Mouse (Mus musculus) brown adipose tissue, adult 24 weeks (tissue): ENCODE measurements around the gene Lst1. TPM values are rescaled to one million over a fixed set of nuclear protein-coding genes. Genes with fewer than 3 reads are reported as not detected.
A peak's percentile ranks its signal among the peaks of the same experiment; 100 is the strongest.

Source experiments
- H3K27ac ChIP-seq: fragments of 200-500 bp; replicated peaks from 2 replicates; pipeline ENCODE4 v1.5.1; 2012; ENCODE audit warnings: low read depth, mild to moderate bottlenecking, low read length
- H3K4me1 ChIP-seq: fragments of 200-500 bp; 2 replicates; pipeline ENCODE4 v1.6.1; 2012; ENCODE audit warnings: low read length, mixed read lengths; ENCODE audit not compliant: control insufficient read depth, insufficient read depth, insufficient read length
- H3K4me3 ChIP-seq: fragments of 200-500 bp; 2 replicates; pipeline ENCODE4 v1.5.1; 2012; ENCODE audit warnings: low read depth, mild to moderate bottlenecking, low read length, moderate library complexity; ENCODE audit not compliant: insufficient read depth
- polyA plus RNA-seq: library from polyadenylated mRNA; stranded (reverse); fragments of >200 nt; gene quantifications from 2 replicates; pipeline ENCODE4 v1.2.4, GENCODE M21; 2012; ENCODE audit not compliant: missing spikeins, insufficient read depth, insufficient read length

Gene Lst1
- polyA plus RNA-seq, 1 experiment = 12.2 TPM

DNA sequence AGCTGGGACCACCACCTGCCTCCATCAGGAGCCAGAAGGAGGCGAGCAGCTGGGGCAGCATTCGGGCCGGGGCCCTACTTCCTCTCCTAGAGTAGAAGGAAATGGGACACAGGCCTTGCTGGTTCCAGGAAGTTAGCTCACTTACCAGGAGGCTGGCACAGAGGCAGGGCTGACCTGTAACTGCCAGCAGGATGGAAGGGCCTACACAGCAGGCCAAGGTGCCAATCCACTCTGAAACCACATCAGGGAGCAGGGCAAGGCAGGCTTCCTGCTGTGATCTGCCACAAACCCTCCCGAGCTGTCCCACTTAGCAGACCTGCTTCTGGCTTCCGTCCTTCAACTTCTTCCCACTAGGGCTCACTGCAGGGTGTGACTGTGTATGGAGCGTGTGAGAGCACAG lies 34.1 kb upstream of the Lst1 start:
- peak overlapping the region; percentile 49 for H3K4me3 ChIP-seq
- peaks cover 22% of the 10 kb centered on the region for H3K4me1 ChIP-seq
- peak overlapping the region; percentile 88 for H3K27ac ChIP-seq

DNA sequence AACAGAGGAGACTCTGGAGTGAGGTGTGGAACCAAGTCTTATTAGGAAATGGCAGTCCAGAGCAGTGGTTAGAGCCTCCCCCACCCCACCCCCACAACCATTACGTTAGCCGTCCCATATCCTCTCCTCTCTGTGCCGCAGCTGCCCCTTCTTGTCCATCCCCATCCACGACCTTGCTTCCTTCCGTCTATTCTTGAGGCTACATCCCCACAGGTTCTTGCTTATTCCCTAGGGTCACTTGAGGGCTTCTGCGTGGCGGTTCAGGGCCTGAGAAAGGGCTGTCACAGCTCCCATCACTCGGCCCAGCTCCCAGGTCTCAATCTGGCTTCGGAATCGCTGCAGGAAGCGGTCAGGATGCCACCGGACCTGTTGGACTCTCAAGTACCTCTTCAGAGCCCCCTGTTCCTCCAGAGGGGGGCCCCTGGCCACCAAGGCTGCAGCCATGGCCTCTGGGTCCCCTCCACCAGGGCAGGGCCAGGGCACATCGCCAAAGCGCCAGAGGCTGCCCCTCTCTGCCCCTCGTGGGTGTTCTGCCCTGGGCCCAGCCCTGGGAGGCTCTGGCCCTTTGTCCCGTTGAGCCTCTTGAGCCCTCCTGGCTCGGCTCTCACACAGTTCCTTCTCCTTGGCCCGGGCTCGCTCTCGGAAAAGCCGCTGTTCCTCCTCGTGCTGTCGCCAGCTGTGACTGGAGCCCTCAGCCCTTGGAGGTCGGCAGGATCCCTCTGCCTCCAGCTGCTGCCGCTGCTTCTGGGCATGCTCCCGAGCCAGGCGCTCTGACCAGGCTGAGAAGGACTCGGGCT lies 32.1 kb upstream of the Lst1 start, which contains the start of gene Gm16181:
Gene Gm16181, plus strand, starts transcription at position 679 of the 797 bp plus-strand sequence.
- Histone ChIP-seq H3K4me1 (peaks cover 16% of the 10 kb centered on the region), H3K27ac (peak within 1 kb of the TSS; percentile 98), H3K4me3 (peak within 1 kb of the TSS; percentile 65)

DNA sequence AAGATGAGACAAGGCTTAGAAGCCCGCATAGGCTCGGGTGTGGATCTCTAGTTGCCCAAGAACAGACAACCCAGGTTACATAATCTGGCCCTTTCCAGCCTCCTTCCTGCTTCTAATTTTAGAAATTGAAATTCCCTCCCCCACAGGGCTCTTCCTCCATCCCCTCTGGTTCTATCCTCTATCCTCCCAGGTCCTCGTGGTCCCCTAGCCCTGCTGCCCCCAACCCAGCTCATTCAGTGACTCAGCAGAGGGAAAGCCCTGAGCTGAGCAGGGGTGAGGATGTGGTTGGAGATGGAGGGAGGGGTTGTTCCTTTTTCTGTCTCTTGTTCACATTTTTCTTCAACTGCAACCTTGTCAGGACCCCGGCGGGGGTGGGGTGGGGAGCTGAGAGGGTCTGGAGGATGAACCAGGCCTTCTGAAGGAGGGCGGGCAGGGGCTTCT lies 31.4 kb upstream of the Lst1 start:
- peak overlapping the region; percentile 25; the same call in 1 of the 2 replicates for H3K4me3 ChIP-seq
- peak overlapping the region; percentile 98 for H3K27ac ChIP-seq
- H3K4me1 ChIP-seq = peaks cover 16% of the 10 kb centered on the region

DNA sequence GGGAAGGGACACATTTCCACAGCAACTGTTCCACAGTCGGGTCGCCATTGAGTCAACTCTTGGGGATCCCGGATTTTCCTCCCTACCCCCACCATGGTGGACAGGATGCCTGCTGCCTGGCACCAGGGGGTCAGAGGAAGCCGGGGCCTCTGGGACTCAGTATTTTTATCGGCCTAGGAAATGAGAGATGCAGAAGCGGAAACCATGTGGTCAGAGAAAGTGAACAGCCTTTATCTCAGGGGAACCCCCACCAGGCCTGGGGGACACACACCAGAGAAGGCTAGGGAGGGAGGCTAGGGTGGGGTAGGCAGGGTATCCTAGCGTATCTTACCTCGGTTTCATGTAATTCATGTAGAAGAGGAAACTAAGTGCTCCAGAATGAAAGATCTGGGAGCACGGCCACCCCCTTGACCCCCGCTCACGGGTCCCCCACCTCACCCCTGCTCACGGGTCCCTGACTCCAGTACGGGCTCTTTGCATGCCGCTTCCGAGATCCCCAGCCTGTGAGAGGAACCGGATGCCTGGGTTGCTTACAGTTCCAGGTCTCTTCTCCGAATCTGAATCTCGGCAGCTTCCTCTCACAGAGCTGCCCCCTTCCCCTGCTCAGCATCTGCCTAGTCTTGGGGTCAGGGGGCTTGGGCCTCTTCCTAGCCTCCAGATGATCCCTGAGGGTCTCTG lies 30.4 kb upstream of the Lst1 start:
- H3K4me3 ChIP-seq = peak overlapping the region; percentile 32
- peaks cover 16% of the 10 kb centered on the region for H3K4me1 ChIP-seq
- H3K27ac ChIP-seq = peak overlapping the region; percentile 98

DNA sequence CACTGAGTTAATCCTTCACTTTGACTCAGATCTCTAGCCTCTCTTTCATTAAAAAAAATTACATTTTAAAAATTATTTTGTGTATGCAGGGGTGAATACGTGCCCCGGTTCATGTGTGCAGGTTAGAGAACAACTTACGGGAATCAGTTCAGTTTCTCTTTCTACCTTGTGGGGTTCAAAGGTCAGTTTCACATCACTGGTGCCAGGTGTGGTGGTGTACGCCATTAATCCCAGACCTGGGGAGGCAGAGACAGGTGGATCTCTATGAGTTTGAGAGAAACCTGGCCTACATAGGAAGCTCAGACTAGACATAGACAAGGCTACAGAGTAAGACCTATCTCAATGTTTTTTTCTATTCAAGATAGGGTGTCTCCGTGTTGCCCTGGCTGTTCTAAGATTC lies 24.8 kb upstream of the Lst1 start:
- H3K4me1 ChIP-seq = peaks cover 8% of the 10 kb centered on the region; the same call in 1 of the 2 replicates
- no peak overlapping the region for H3K4me3 ChIP-seq
- H3K27ac ChIP-seq = no peak overlapping the region

DNA sequence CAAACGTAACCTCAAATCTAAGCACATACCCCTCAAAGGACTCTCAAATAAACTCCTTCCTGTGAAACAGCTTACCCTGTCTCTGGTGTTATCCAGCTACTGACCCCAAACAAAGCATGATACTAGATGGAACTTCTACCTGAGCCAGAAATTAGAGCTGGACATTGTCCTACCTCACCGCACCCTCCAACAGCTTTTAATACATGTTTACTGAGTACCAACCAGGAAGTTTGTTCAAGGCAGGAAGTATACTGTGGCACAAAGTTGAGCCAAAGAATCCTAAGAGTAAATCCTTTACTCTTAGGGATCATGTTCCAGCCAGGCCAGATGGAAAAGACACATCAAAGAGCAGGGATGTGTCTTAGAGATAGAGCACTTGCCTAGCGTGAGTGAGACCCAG lies 22.4 kb upstream of the Lst1 start:
- peak overlapping the region; percentile 46; the same call in 1 of the 2 replicates for H3K27ac ChIP-seq
- 0 out of 2 replicates have a peak, but pooled peaks cover 3% of the 10 kb centered on the region for H3K4me1 ChIP-seq
- no peak overlapping the region for H3K4me3 ChIP-seq

DNA sequence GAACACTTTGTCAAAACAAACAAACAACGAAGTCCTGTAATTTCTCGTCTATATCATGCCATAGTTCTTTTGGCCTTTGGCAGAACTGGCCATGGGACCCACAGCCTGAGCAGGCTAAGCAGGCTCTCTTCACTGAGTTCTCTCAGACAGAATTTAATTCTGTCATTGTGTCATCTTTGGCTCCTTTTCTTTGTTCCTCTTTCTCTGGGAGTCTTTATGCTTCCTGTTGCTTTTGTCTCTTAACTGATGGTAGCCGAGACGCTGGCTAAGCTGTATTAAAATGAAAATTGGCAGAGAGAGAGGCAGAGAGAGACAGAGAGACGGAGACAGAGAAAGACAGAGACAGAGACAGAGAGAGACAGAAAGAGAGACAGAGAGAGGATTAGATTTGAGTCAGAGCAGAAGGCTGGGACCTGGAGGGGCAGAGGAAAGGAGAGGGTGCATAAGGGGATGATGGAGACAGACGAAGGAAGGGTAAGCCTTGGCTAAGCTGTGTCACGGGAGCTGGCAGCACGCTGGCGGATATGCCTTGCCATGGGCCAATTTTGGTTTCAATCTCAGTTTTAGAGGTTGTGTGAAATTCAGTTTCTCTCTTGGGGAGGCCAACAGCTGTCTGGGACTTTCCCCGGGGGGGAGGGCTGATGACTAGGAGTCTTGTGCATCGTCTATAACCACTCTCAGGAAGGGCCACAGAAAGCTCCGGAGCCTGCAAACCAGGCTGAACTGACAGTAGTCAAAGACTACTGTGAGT lies 21.7 kb upstream of the Lst1 start:
- Histone ChIP-seq H3K4me3 (no peak overlapping the region), H3K27ac (peak overlapping the region; percentile 46), H3K4me1 (0 out of 2 replicates have a peak, but pooled peaks cover 3% of the 10 kb centered on the region)

DNA sequence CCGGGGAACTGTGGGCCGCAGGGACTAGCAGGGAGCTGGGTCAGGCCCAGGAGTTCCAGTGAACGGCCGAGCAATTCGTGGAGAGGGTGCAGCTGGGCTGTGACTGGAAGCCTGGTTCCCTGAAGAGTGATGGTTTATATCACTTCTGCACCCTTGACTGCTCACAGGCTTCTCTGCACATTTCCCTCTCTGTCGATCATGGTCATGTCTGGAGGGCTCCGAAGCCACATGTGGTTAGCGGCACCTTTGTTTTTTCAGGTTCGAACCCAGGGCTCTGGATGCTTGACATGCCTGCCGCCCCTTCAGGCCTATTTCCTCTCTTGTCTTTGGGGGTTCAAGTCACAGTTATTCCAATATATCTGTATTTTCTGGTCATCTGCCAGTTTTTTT lies 17.1 kb upstream of the Lst1 start:
- Histone ChIP-seq H3K4me1 (peaks cover 6% of the 10 kb centered on the region; the same call in 1 of the 2 replicates), H3K4me3 (no peak overlapping the region), H3K27ac (no peak overlapping the region)

DNA sequence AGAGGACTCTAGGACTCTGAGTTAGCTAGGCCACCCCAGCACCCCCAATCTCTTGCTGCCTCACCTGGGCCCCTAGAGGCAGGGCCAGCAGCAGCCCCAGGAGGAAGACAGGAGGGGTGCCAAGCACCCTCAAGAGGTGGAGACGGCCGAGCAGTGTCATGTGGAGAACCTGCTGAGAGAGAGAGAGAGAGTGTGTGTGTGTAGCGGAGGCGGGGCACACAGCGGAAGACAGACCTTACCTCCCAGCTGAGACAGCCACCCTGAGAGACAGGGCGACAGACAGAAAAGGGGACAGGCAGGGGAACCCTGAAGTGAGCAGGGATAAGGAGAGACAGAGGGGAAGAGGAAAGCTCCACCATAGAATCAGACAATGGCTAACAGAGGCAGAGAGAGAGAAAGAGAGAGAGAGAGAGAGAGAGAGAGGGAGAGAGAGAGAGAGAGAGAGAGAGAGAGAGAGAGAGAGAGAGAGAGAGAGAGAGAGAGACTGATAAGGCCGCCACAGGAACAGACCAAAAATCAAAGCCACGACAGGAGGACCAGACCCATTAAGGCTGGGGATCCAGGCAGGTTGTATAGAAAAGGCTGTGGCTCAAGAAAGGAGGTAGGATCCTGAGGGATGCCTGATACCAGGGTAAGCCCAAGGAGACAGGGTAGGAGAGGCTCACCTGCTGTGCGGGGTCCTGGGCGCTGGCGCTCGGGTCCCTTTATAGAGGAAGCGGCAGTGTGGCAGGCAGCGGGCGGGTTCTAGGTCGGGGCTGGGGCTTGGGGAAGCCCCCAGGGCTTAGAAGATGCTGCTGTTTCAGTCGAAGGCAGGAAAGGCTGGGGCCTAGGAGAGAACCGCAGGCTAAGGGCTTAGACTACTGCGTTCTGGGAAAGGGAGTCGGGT lies 16.5 kb upstream of the Lst1 start, which contains the start of gene Lta:
Gene Lta, minus strand, starts transcription at position 858 of the 886 bp plus-strand sequence.
- Histone ChIP-seq H3K4me1 (peaks cover 3% of the 10 kb centered on the region), H3K4me3 (no peak within 1 kb of the TSS), H3K27ac (no peak within 1 kb of the TSS)

DNA sequence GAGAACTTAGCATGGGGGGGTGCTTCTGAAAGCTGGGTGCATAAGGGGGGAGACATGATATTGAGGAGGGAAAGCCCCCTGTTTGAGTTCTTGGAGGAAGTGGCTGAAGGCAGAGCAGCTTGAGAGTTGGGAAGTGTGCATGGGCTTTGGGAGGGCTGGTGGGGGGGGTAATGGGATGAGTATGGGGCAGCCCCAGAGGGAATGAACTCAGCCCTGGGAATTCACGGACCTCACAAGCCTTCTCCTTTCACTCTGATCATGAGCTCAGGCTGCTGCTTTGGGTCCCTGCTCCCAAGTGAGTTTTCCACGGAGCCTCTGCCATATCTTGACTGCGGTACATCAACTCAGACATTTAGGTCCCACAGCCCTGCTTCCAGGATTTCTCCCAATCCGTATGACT lies 14.2 kb upstream of the Lst1 start:
- Histone ChIP-seq H3K4me3 (no peak overlapping the region), H3K4me1 (peaks cover 6% of the 10 kb centered on the region), H3K27ac (0 out of 2 replicates have a peak overlapping the region, but pooled peaks have one; percentile 46)

DNA sequence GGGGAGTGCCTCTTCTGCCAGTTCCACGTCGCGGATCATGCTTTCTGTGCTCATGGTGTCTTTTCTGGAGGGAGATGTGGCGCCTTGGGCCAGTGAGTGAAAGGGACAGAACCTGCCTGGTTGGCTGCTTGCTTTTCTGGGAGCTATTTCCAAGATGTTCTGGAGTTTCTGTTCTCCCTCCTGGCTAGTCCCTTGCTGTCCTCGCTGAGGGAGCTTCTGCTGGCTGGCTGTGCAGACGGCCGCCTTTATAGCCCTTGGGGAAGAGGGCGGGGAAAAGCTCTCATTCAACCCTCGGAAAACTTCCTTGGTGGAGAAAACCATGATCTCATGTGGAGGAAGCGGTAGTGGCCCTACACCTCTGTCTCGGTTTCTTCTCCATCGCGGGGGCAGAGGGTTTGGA lies 13.5 kb upstream of the Lst1 start, which contains the start of gene Tnf:
Gene Tnf, minus strand, starts transcription at position 221 of the 400 bp plus-strand sequence.
- H3K4me3 ChIP-seq = peak within 1 kb of the TSS; percentile 61
- peaks cover 6% of the 10 kb centered on the region for H3K4me1 ChIP-seq
- H3K27ac ChIP-seq = peak within 1 kb of the TSS; percentile 76

DNA sequence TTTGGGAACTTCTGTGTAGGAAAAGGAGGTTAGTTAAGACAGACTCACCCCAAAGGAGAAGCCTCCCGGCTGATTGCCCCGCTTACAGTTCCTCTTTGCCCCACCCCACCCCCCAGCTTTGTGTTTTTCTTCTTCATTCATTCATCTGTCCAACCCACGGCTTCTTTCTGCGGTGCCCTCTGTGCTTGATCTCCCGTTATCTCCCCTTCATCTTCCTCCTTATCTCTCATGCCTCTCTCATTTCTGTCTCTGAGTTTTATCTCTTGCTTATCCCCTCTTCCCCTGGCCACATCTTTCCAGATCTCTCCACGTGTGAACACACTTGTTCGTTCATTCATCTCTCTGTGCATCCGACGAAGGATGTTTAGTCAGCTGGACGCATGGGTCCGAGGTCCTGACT lies 12.9 kb upstream of the Lst1 start:
- peak overlapping the region; percentile 61 for H3K4me3 ChIP-seq
- H3K27ac ChIP-seq = peak overlapping the region; percentile 76
- peaks cover 6% of the 10 kb centered on the region for H3K4me1 ChIP-seq

DNA sequence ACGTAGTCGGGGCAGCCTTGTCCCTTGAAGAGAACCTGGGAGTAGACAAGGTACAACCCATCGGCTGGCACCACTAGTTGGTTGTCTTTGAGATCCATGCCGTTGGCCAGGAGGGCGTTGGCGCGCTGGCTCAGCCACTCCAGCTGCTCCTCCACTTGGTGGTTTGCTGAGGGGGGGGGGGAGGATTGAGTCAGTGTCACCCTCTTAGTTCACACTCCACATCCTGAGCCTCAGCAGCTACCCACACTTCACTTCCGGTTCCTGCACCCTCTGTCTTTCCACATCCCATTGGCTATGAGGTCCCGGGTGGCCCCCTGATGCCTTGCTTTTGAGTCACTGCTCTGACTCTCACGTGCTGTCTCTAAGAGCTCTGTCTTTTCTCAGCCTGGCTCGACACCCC lies 12.2 kb upstream of the Lst1 start:
- H3K4me1 ChIP-seq = peaks cover 6% of the 10 kb centered on the region
- peak overlapping the region; percentile 64 for H3K27ac ChIP-seq
- H3K4me3 ChIP-seq = peak overlapping the region; percentile 61

DNA sequence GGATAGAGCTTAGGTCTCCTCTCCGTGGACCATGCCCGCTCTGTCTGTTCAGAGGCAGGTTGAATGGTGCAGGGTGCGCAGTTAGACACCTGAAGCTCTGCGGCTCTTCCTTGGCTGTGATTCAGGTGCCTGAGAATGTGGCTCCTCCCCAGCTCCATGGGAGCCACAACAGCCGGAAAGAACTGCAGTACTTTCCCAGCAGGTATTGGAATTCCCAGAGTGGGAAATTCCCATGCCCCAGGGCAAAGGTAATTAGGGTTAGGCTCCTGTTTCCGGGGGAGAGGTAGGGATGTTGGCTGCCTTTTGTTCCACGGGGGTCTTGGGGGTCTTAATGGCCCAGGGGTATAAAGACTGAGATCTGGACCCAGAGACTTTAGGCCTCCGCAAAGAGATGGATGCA lies 10.7 kb upstream of the Lst1 start:
- peak overlapping the region; percentile 48; the same call in 1 of the 2 replicates for H3K27ac ChIP-seq
- no peak overlapping the region for H3K4me3 ChIP-seq
- H3K4me1 ChIP-seq = peaks cover 6% of the 10 kb centered on the region
